Mouse (Mus musculus) lung, postnatal 0 days (tissue): ENCODE measurements around the gene Ppl. TPM values are rescaled to one million over a fixed set of nuclear protein-coding genes. Genes with fewer than 3 reads are reported as not detected.

ENCODE experiments used
- ATAC-seq: fragments of 200-750 bp; cut with Nextera tagmentation; 2 replicates; pipeline ENCODE4 v1.8.0; 2017; ENCODE audit warnings: moderate library complexity
- DNase-seq: peaks from one replicate; pipeline ENCODE4 v3.0.0-alpha.2; 2016; ENCODE audit warnings: low spot score
- H3K27ac ChIP-seq: fragments of 300-500 bp; sonication (generic); 2 replicates; pipeline ENCODE4 v1.5.1; 2014; ENCODE audit warnings: antibody characterized with exemption, mild to moderate bottlenecking, low read length, mixed read lengths
- H3K27me3 ChIP-seq: fragments of 300-500 bp; sonication (generic); replicated peaks from 2 replicates; pipeline ENCODE4 v1.6.1; 2014; ENCODE audit warnings: low read length, mixed read lengths; ENCODE audit not compliant: insufficient read depth
- H3K36me3 ChIP-seq: fragments of 300-500 bp; sonication (generic); 2 replicates; pipeline ENCODE4 v1.6.1; 2014; ENCODE audit warnings: low read length, mixed read lengths; ENCODE audit not compliant: insufficient read depth
- H3K4me1 ChIP-seq: fragments of 300-500 bp; sonication (generic); 2 replicates; pipeline ENCODE4 v1.6.1; 2014; ENCODE audit warnings: antibody characterized with exemption, low read depth, low read length, mixed read lengths; ENCODE audit not compliant: insufficient read depth
- H3K4me2 ChIP-seq: fragments of 300-500 bp; sonication (generic); replicated peaks from 2 replicates; pipeline ENCODE4 v1.6.1; 2014; ENCODE audit warnings: low read depth, mild to moderate bottlenecking, low read length, moderate library complexity, mixed read lengths
- H3K4me3 ChIP-seq: fragments of 300-500 bp; sonication (generic); 2 replicates; pipeline ENCODE4 v1.5.1; 2014; ENCODE audit warnings: low read depth, low read length
- H3K9ac ChIP-seq: fragments of 300-500 bp; sonication (generic); replicated peaks from 2 replicates; pipeline ENCODE4 v1.6.1; 2014; ENCODE audit warnings: low read depth, mild to moderate bottlenecking
- H3K9me3 ChIP-seq: fragments of 300-500 bp; sonication (generic); 2 replicates; pipeline ENCODE4 v1.6.1; 2016; ENCODE audit warnings: low read length, mixed read lengths
- CTCF ChIP-seq: IDR thresholded peaks from 2 replicates; pipeline ENCODE4 v1.5.1; 2016; ENCODE audit warnings: antibody characterized with exemption, mild to moderate bottlenecking
- EP300 ChIP-seq: IDR thresholded peaks from 2 replicates; pipeline ENCODE4 v1.6.1; 2016; ENCODE audit warnings: antibody characterized with exemption, mild to moderate bottlenecking, control low read depth
- WGBS: fragments of 180-500 bp; shearing (Covaris S2); extraction: QIAGEN DNeasy Blood & Tissue Kit; methylation state at CpG from one replicate; pipeline ENCODE4 v1.1.7; 2014; 5-methylcytosine and 5-hydroxymethylcytosine counted together
- polyA plus RNA-seq: library from polyadenylated mRNA; unstranded; fragments of >200 nt; fragmentation: Nextera tagmentation; extraction: Ambion mirVana; gene quantifications from 2 replicates; pipeline ENCODE4 v1.2.1, GENCODE M21; 2015

Gene Ppl
- polyA plus RNA-seq, 1 experiment from 2014 or later: 10.4 TPM

- WGBS: 6% methylated on average over 25 of the region's 25 CpGs
- ATAC-seq (no peak), DNase-seq (peak; percentile 40)
- TF ChIP-seq EP300: no peak
- TF ChIP-seq CTCF: no peak
- no peaks in the 10 kb centered on the region for H3K36me3 ChIP-seq
- no peaks in the 10 kb centered on the region for H3K9me3 ChIP-seq
- H3K4me2 ChIP-seq: peak overlapping the region; percentile 67
- H3K4me1 ChIP-seq: peaks cover 12% of the 10 kb centered on the region; the same call in 1 of the 2 replicates
- H3K27me3 ChIP-seq: 0 out of 2 replicates have a peak, but pooled peaks cover 5% of the 10 kb centered on the region
- H3K27ac ChIP-seq: peak overlapping the region; percentile 85
- H3K4me3 ChIP-seq: peak overlapping the region; percentile 58
- H3K9ac ChIP-seq: peak overlapping the region; percentile 60
Observed at GRCm38 (mm10) chr16:5131251-5131922, 834 bp downstream of the Ppl start.

GRCm38 (mm10) chr16:5130766-5131165, 1.5 kb downstream of the Ppl start:
- Histone ChIP-seq H3K4me1 (peaks cover 10% of the 10 kb centered on the region; the same call in 1 of the 2 replicates), H3K4me2 (peak overlapping the region; percentile 67), H3K9ac (peak overlapping the region; percentile 60; the same call in 1 of the 2 replicates), H3K9me3 (no peaks in the 10 kb centered on the region), H3K27me3 (0 out of 2 replicates have a peak, but pooled peaks cover 5% of the 10 kb centered on the region), H3K4me3 (peak overlapping the region; percentile 58), H3K36me3 (no peaks in the 10 kb centered on the region), H3K27ac (peak overlapping the region; percentile 85)
- DNase-seq (peak; percentile 95), ATAC-seq (peak; percentile 86)
- TF ChIP-seq EP300 (peak; percentile 84), CTCF (peak; percentile 14; the same call in 1 of the 2 replicates)
- WGBS: 9% methylated on average over 4 of the region's 4 CpGs

GRCm38 (mm10) chr16:5130196-5130595, 2.0 kb downstream of the Ppl start:
- DNase-seq (no peak), ATAC-seq (no peak)
- 38% methylated on average over 2 of the region's 2 CpGs for WGBS
- Histone ChIP-seq H3K27me3 (0 out of 2 replicates have a peak, but pooled peaks cover 5% of the 10 kb centered on the region), H3K4me2 (peak overlapping the region; percentile 67; the same call in 1 of the 2 replicates), H3K27ac (no peak overlapping the region), H3K36me3 (no peaks in the 10 kb centered on the region), H3K9ac (no peak overlapping the region), H3K9me3 (no peaks in the 10 kb centered on the region), H3K4me3 (no peak overlapping the region), H3K4me1 (peaks cover 4% of the 10 kb centered on the region; the same call in 1 of the 2 replicates)
- TF ChIP-seq CTCF (no peak), EP300 (no peak)

GRCm38 (mm10) chr16:5123476-5123875, 8.7 kb downstream of the Ppl start:
- H3K27me3 ChIP-seq: 0 out of 2 replicates have a peak, but pooled peaks cover 3% of the 10 kb centered on the region
- no peak overlapping the region for H3K27ac ChIP-seq
- no peaks in the 10 kb centered on the region for H3K9me3 ChIP-seq
- 50% methylated on average over 6 of the region's 6 CpGs for WGBS
- ATAC-seq (no peak), DNase-seq (no peak)
- no peaks in the 10 kb centered on the region for H3K4me1 ChIP-seq
- H3K4me2 ChIP-seq: no peak overlapping the region
- no peak overlapping the region for H3K9ac ChIP-seq
- H3K4me3 ChIP-seq: no peak overlapping the region
- H3K36me3 ChIP-seq: no peaks in the 10 kb centered on the region
- TF ChIP-seq EP300 (no peak), CTCF (no peak)

GRCm38 (mm10) chr16:5119845-5120244, 12.4 kb downstream of the Ppl start:
- H3K27me3 ChIP-seq: 0 out of 2 replicates have a peak, but pooled peaks cover 3% of the 10 kb centered on the region
- H3K9me3 ChIP-seq: no peaks in the 10 kb centered on the region
- DNase-seq: no peak
- H3K4me2 ChIP-seq: no peak overlapping the region
- no peak overlapping the region for H3K9ac ChIP-seq
- WGBS: 76% methylated on average over 4 of the region's 4 CpGs
- TF ChIP-seq CTCF (no peak), EP300 (no peak)
- no peak overlapping the region for H3K4me3 ChIP-seq
- peak overlapping the region; percentile 43; the same call in 1 of the 2 replicates for H3K27ac ChIP-seq
- no peaks in the 10 kb centered on the region for H3K4me1 ChIP-seq
- no peak for ATAC-seq
- no peaks in the 10 kb centered on the region; the same call in 1 of the 2 replicates for H3K36me3 ChIP-seq

GRCm38 (mm10) chr16:5119385-5119784, 12.8 kb downstream of the Ppl start:
- H3K36me3 ChIP-seq: no peaks in the 10 kb centered on the region; the same call in 1 of the 2 replicates
- TF ChIP-seq EP300 (peak; percentile 96), CTCF (no peak; the same call in 1 of the 2 replicates)
- 59% methylated on average over 4 of the region's 4 CpGs for WGBS
- no peak overlapping the region for H3K4me2 ChIP-seq
- peak overlapping the region; percentile 43 for H3K27ac ChIP-seq
- no peaks in the 10 kb centered on the region for H3K4me1 ChIP-seq
- DNase-seq: peak; percentile 69
- no peak overlapping the region for H3K4me3 ChIP-seq
- no peaks in the 10 kb centered on the region for H3K9me3 ChIP-seq
- no peak overlapping the region for H3K9ac ChIP-seq
- H3K27me3 ChIP-seq: 0 out of 2 replicates have a peak, but pooled peaks cover 3% of the 10 kb centered on the region
- ATAC-seq: peak; percentile 93
